Mouse (Mus musculus) kidney, embryonic 14.5 days (tissue): Measurements from ENCODE around the gene Apc2. TPM values are rescaled to one million over a fixed set of nuclear protein-coding genes. Genes with fewer than 3 reads are reported as not detected.
A peak's percentile ranks its signal among the peaks of the same experiment; 100 is the strongest.
"Not testable (repeated sequence)": the region's sequence is repeated elsewhere in the genome, so short reads cannot be mapped to it uniquely, and the experiment has no call there.

ENCODE experiments used
- ATAC-seq: fragments of 200-750 bp; cut with Nextera tagmentation; 2 replicates; pipeline ENCODE4 v1.8.0; 2017; ENCODE audit warnings: moderate number of reproducible peaks, mild to moderate bottlenecking, moderate TSS enrichment, moderate library complexity; ENCODE audit not compliant: low FRiP score, low TSS enrichment
- H3K27ac ChIP-seq: fragments of 300-500 bp; sonication (generic); 2 replicates; pipeline ENCODE4 v1.5.1; 2014; ENCODE audit warnings: low read depth, mild to moderate bottlenecking, low read length, moderate library complexity, mixed read lengths
- H3K27me3 ChIP-seq: fragments of 300-500 bp; sonication (generic); 2 replicates; pipeline ENCODE4 v1.6.1; 2014; ENCODE audit warnings: mild to moderate bottlenecking, low read length; ENCODE audit not compliant: control insufficient read depth, insufficient read depth
- H3K36me3 ChIP-seq: fragments of 300-500 bp; sonication (generic); 2 replicates; pipeline ENCODE4 v1.6.1; 2014; ENCODE audit warnings: low read length, mixed read lengths; ENCODE audit not compliant: control insufficient read depth, insufficient read depth
- H3K4me1 ChIP-seq: fragments of 300-500 bp; sonication (generic); 2 replicates; pipeline ENCODE4 v1.6.1; 2014; ENCODE audit warnings: low read length, mixed read lengths; ENCODE audit not compliant: control insufficient read depth, insufficient read depth
- H3K4me2 ChIP-seq: fragments of 300-500 bp; sonication (generic); replicated peaks from 2 replicates; pipeline ENCODE4 v1.6.1; 2014; ENCODE audit warnings: low read depth, mild to moderate bottlenecking, low read length
- H3K4me3 ChIP-seq: fragments of 300-500 bp; sonication (generic); 2 replicates; pipeline ENCODE4 v1.5.1; 2014; ENCODE audit warnings: mild to moderate bottlenecking, low read length
- H3K9ac ChIP-seq: fragments of 300-500 bp; sonication (generic); 2 replicates; pipeline ENCODE4 v1.6.1; 2014; ENCODE audit warnings: low read depth, mild to moderate bottlenecking, low read length, moderate library complexity
- H3K9me3 ChIP-seq: fragments of 300-500 bp; sonication (generic); 2 replicates; pipeline ENCODE4 v1.6.1; 2016; ENCODE audit warnings: low read length; ENCODE audit not compliant: control insufficient read depth
- WGBS: fragments of 180-500 bp; shearing (Covaris S2); extraction: QIAGEN DNeasy Blood & Tissue Kit; methylation state at CpG from one replicate; pipeline ENCODE4 v1.1.7; 2014; 5-methylcytosine and 5-hydroxymethylcytosine counted together
- polyA plus RNA-seq: library from polyadenylated mRNA; unstranded; fragments of >200 nt; fragmentation: Nextera tagmentation; extraction: Ambion mirVana; gene quantifications from 2 replicates; pipeline ENCODE4 v1.2.1, GENCODE M21; 2014

Gene Apc2
- polyA plus RNA-seq, 1 experiment from 2014 or later: 1.0 TPM

- Histone ChIP-seq H3K4me1 (peaks cover 27% of the 10 kb centered on the region), H3K27me3 (peaks cover 99% of the 10 kb centered on the region)
- H3K4me2 ChIP-seq, H3K9me3 ChIP-seq, H3K36me3 ChIP-seq, H3K9ac ChIP-seq, H3K4me3 ChIP-seq, H3K27ac ChIP-seq, ATAC-seq: not testable (repeated sequence)
- WGBS: 82% methylated on average over 5 of the region's 6 CpGs
These were observed 50.2 kb downstream of the Apc2 start for GRCm38 (mm10) chr10:80345929-80346328.

DNA sequence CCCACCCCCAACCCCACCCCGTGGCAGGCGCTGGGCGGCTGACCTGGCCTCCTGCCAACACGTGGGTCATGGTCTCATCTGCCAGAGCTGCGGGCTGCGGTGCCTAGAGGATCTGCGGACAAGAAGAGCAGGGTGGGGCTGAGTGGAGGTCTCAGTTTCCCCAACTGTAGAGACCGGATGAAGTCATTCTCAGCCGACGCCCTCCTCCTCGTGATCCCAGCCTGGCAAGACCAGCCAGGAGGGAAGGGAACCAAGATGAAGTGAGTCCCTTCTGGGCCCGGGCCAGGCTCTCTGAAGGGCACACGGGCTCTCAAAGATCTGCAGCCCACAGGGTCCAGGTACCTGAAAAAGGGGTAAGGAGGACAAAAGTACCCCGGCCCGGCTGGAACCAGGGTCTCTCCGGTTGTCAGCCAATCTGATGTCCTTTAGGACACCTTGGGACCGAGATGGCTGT, 51.8 kb downstream of the Apc2 start:
- no peak for ATAC-seq
- Histone ChIP-seq H3K4me3 (peak overlapping the region; percentile 30), H3K27ac (no peak overlapping the region), H3K4me1 (peaks cover 17% of the 10 kb centered on the region), H3K27me3 (peaks cover 96% of the 10 kb centered on the region), H3K4me2 (peak overlapping the region; percentile 41; the same call in 1 of the 2 replicates), H3K9ac (no peak overlapping the region), H3K36me3 (no peaks in the 10 kb centered on the region), H3K9me3 (no peaks in the 10 kb centered on the region)
- 8% methylated on average over 17 of the region's 17 CpGs for WGBS

GRCm38 (mm10) chr10:80348244-80348781, 52.5 kb downstream of the Apc2 start, which contains the start of gene Adamtsl5:
Gene Adamtsl5, minus strand, starts transcription at chr10:80348412.
- no peaks in the 10 kb centered on the region for H3K36me3 ChIP-seq
- peak within 1 kb of the TSS; percentile 14; the same call in 1 of the 2 replicates for H3K9ac ChIP-seq
- H3K4me3 ChIP-seq: peak within 1 kb of the TSS; percentile 30
- WGBS: 2% methylated on average over 42 of the region's 42 CpGs
- H3K4me2 ChIP-seq: peak within 1 kb of the TSS; percentile 41
- H3K27ac ChIP-seq: no peak within 1 kb of the TSS
- H3K27me3 ChIP-seq: peaks cover 96% of the 10 kb centered on the region
- peak; percentile 13; the same call in 1 of the 2 replicates for ATAC-seq
- H3K4me1 ChIP-seq: peaks cover 17% of the 10 kb centered on the region
- no peaks in the 10 kb centered on the region for H3K9me3 ChIP-seq

GRCm38 (mm10) chr10:80348981-80349380, 53.2 kb downstream of the Apc2 start:
- Histone ChIP-seq H3K9me3 (no peaks in the 10 kb centered on the region), H3K27me3 (peaks cover 94% of the 10 kb centered on the region)

DNA sequence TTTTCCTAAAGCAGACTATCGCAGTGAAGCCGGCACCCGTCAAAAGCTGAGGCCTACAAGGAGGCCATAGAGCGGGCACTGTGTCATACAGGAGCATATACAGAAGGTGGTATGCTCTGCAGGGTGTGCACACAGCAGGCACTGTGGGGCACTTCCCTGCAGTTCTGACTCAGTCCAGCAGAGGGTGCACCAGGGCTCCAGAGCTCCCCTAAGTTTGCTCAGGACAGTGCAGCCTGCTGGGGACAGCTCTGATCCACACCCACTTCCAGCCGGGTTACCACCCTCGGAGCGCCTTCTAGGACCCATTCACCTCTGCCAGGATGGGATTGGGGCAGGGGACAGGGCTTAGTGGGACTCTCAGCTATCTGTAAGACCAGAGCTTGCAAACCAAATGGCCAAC, 54.5 kb downstream of the Apc2 start:
- Histone ChIP-seq H3K9ac (no peak overlapping the region), H3K9me3 (no peaks in the 10 kb centered on the region), H3K36me3 (no peaks in the 10 kb centered on the region), H3K4me3 (no peak overlapping the region), H3K27me3 (peaks cover 90% of the 10 kb centered on the region), H3K4me2 (no peak overlapping the region), H3K4me1 (peaks cover 9% of the 10 kb centered on the region), H3K27ac (no peak overlapping the region)
- ATAC-seq: peak; percentile 79
- WGBS: 6% methylated on average over 7 of the region's 7 CpGs

More at GRCm38 (mm10) chr10:80348981-80349380, 53.2 kb downstream of the Apc2 start:
- Histone ChIP-seq H3K4me3 (peak overlapping the region; percentile 30), H3K27ac (no peak overlapping the region), H3K4me1 (peaks cover 11% of the 10 kb centered on the region), H3K4me2 (peak overlapping the region; percentile 41; the same call in 1 of the 2 replicates), H3K9ac (no peak overlapping the region), H3K36me3 (no peaks in the 10 kb centered on the region)
- WGBS: 19% methylated on average over 23 of the region's 26 CpGs
- no peak for ATAC-seq

DNA sequence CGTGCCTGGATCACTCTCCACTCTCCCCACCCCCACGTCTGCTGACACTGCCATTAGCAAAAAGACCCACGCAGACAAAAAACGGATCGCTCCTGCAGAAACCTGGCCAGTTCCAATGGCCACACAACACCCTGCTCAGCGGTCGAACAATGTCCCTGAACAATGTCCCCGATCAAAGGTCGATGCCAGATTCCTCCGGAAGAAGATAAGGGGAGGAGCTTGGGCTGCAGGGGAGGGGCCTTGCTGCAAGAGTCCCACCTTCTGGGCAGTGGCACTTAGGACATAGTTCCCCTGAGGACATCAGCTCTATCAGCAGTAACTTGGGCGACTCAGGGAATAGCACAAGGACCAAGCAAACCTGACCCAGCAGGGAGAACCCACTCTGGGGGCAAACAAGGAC, 56.1 kb downstream of the Apc2 start:
- no peak for ATAC-seq
- H3K9me3 ChIP-seq: no peaks in the 10 kb centered on the region
- no peak overlapping the region for H3K4me2 ChIP-seq
- no peak overlapping the region for H3K9ac ChIP-seq
- H3K4me3 ChIP-seq: no peak overlapping the region
- H3K27ac ChIP-seq: no peak overlapping the region
- no peaks in the 10 kb centered on the region for H3K36me3 ChIP-seq
- H3K27me3 ChIP-seq: peaks cover 91% of the 10 kb centered on the region
- peaks cover 18% of the 10 kb centered on the region for H3K4me1 ChIP-seq
- 28% methylated on average over 11 of the region's 11 CpGs for WGBS

GRCm38 (mm10) chr10:80352727-80353126, 57.0 kb downstream of the Apc2 start:
- peaks cover 17% of the 10 kb centered on the region for H3K4me1 ChIP-seq
- no peak for ATAC-seq
- H3K27ac ChIP-seq: no peak overlapping the region
- no peak overlapping the region for H3K4me2 ChIP-seq
- H3K9me3 ChIP-seq: no peaks in the 10 kb centered on the region
- peaks cover 91% of the 10 kb centered on the region for H3K27me3 ChIP-seq
- H3K9ac ChIP-seq: no peak overlapping the region
- H3K4me3 ChIP-seq: no peak overlapping the region
- WGBS: 54% methylated on average over 8 of the region's 8 CpGs
- H3K36me3 ChIP-seq: no peaks in the 10 kb centered on the region

GRCm38 (mm10) chr10:80355431-80355830, 59.7 kb downstream of the Apc2 start:
- 12% methylated on average over 7 of the region's 9 CpGs for WGBS
- no peak overlapping the region for H3K9ac ChIP-seq
- H3K4me1 ChIP-seq: peaks cover 11% of the 10 kb centered on the region; the same call in 1 of the 2 replicates
- no peaks in the 10 kb centered on the region for H3K9me3 ChIP-seq
- H3K4me2 ChIP-seq: no peak overlapping the region
- H3K4me3 ChIP-seq: no peak overlapping the region
- no peaks in the 10 kb centered on the region for H3K36me3 ChIP-seq
- H3K27me3 ChIP-seq: peaks cover 77% of the 10 kb centered on the region
- no peak overlapping the region for H3K27ac ChIP-seq
- ATAC-seq: no peak

DNA sequence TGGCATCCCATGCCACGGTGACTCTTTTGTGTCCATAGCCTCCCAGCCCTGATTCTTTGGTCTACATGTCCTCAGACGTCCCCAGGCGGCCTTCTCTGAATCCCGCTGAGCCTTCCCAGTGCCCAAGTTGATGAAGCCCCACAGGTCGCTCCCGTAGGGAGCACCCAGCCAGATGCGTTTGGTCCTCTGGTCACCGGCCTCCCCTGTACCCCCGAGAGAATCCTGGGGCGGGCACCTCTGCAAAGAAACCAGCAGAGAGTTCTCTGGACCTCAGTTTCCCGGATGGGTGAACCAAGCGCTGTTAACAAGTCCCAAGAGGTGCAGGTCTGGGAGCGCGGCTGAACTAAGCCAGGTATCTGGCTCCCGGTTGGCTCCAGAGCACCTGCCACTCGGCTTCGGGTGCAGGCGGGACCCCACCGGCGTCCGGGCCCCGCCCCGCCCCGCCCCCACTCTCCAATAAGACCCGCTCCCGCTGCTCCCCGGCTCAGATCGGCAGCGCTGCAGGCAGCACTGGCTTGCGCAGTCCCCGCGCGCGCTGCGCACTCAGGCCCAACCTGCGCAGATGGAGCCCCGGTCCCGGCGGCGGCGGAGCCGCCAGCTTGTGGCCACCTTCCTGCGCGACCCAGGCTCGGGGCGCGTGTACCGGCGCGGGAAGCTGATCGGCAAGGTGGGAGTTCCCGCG, 60.4 kb downstream of the Apc2 start, which contains the start of gene Plk5:
Gene Plk5 (plus strand): TSS at position 459 of the 682 bp plus-strand sequence.
- Histone ChIP-seq H3K4me3 (peak within 1 kb of the TSS; percentile 38), H3K27me3 (peaks cover 74% of the 10 kb centered on the region), H3K4me2 (peak within 1 kb of the TSS; percentile 58), H3K9me3 (no peaks in the 10 kb centered on the region), H3K27ac (no peak within 1 kb of the TSS), H3K4me1 (peaks cover 11% of the 10 kb centered on the region; the same call in 1 of the 2 replicates), H3K36me3 (no peaks in the 10 kb centered on the region), H3K9ac (peak within 1 kb of the TSS; percentile 31; the same call in 1 of the 2 replicates)
- ATAC-seq: no peak
- WGBS: under 1% methylated on average over 52 of the region's 53 CpGs
